Mouse (Mus musculus) lung, embryonic 14.5 days (tissue): ENCODE data around the gene Prickle1. TPM values are rescaled to one million over a fixed set of nuclear protein-coding genes. Genes with fewer than 3 reads are reported as not detected.

ENCODE experiments used
- ATAC-seq: fragments of 200-750 bp; cut with Nextera tagmentation; 2 replicates; pipeline ENCODE4 v1.8.0; 2017; ENCODE audit warnings: mild to moderate bottlenecking, moderate TSS enrichment, moderate library complexity; ENCODE audit not compliant: insufficient read depth
- DNase-seq: peaks from one replicate; pipeline ENCODE4 v3.0.0-alpha.2; 2015
- H3K27ac ChIP-seq: fragments of 300-500 bp; sonication (generic); 2 replicates; pipeline ENCODE4 v1.5.1; 2014; ENCODE audit warnings: low read depth, mild to moderate bottlenecking, moderate library complexity
- H3K27me3 ChIP-seq: fragments of 300-500 bp; sonication (generic); 2 replicates; pipeline ENCODE4 v1.6.1; 2014; ENCODE audit warnings: low read length, control low read depth; ENCODE audit not compliant: insufficient read depth
- H3K36me3 ChIP-seq: fragments of 300-500 bp; sonication (generic); 2 replicates; pipeline ENCODE4 v1.6.1; 2014; ENCODE audit warnings: control low read depth; ENCODE audit not compliant: insufficient read depth
- H3K4me1 ChIP-seq: fragments of 300-500 bp; sonication (generic); 2 replicates; pipeline ENCODE4 v1.6.1; 2014; ENCODE audit warnings: antibody characterized with exemption, control low read depth; ENCODE audit not compliant: insufficient read depth
- H3K4me2 ChIP-seq: fragments of 300-500 bp; sonication (generic); 2 replicates; pipeline ENCODE4 v1.6.1; 2014; ENCODE audit warnings: mild to moderate bottlenecking
- H3K4me3 ChIP-seq: fragments of 300-500 bp; sonication (generic); 2 replicates; pipeline ENCODE4 v1.5.1; 2014; ENCODE audit warnings: low read depth, low read length
- H3K9ac ChIP-seq: fragments of 300-500 bp; sonication (generic); 2 replicates; pipeline ENCODE4 v1.6.1; 2014
- H3K9me3 ChIP-seq: fragments of 300-500 bp; sonication (generic); 2 replicates; pipeline ENCODE4 v1.6.1; 2016; ENCODE audit warnings: low read depth, low read length, control low read depth
- CTCF ChIP-seq: IDR thresholded peaks from 2 replicates; pipeline ENCODE4 v1.5.1; 2016; ENCODE audit warnings: antibody characterized with exemption, low read depth
- WGBS: fragments of 180-500 bp; shearing (Covaris S2); extraction: QIAGEN DNeasy Blood & Tissue Kit; methylation state at CpG from one replicate; pipeline ENCODE4 v1.1.7; 2014; 5-methylcytosine and 5-hydroxymethylcytosine counted together
- polyA plus RNA-seq: library from polyadenylated mRNA; unstranded; fragments of >200 nt; fragmentation: Nextera tagmentation; extraction: Ambion mirVana; gene quantifications from 2 replicates; pipeline ENCODE4 v1.2.1, GENCODE M21; 2014

Prickle1 gene
- polyA plus RNA-seq, 1 experiment from 2014 or later: 22.7 TPM

- Histone ChIP-seq H3K27ac (peak overlapping the region; percentile 94), H3K4me3 (peak overlapping the region; percentile 73), H3K27me3 (no peaks in the 10 kb centered on the region), H3K4me2 (peak overlapping the region; percentile 94), H3K9me3 (no peaks in the 10 kb centered on the region), H3K4me1 (peaks cover 18% of the 10 kb centered on the region), H3K9ac (peak overlapping the region; percentile 74), H3K36me3 (no peaks in the 10 kb centered on the region)
- peak; percentile 76 for TF ChIP-seq CTCF
- WGBS: under 1% methylated on average over 72 of the region's 85 CpGs
- peak; percentile 85 for DNase-seq
- ATAC-seq: peak; percentile 89
Measured at GRCm38 (mm10) chr15:93518941-93519835, 76.5 kb downstream of the Prickle1 start.

GRCm38 (mm10) chr15:93518143-93518902 lies 77.4 kb downstream of the Prickle1 start:
- peaks cover 14% of the 10 kb centered on the region for H3K4me1 ChIP-seq
- DNase-seq: peak; percentile 86
- no peaks in the 10 kb centered on the region for H3K9me3 ChIP-seq
- H3K27me3 ChIP-seq: no peaks in the 10 kb centered on the region
- H3K9ac ChIP-seq: peak overlapping the region; percentile 74
- TF ChIP-seq CTCF: no peak
- peak overlapping the region; percentile 73 for H3K4me3 ChIP-seq
- WGBS: 3% methylated on average over 23 of the region's 23 CpGs
- no peaks in the 10 kb centered on the region for H3K36me3 ChIP-seq
- peak; percentile 41; the same call in 1 of the 2 replicates for ATAC-seq
- peak overlapping the region; percentile 94 for H3K27ac ChIP-seq
- peak overlapping the region; percentile 94 for H3K4me2 ChIP-seq

GRCm38 (mm10) chr15:93517022-93517565 lies 78.6 kb downstream of the Prickle1 start:
- Histone ChIP-seq H3K27me3 (no peaks in the 10 kb centered on the region), H3K4me3 (peak overlapping the region; percentile 73; the same call in 1 of the 2 replicates), H3K9me3 (no peaks in the 10 kb centered on the region), H3K27ac (no peak overlapping the region), H3K4me2 (peak overlapping the region; percentile 94), H3K4me1 (peaks cover 20% of the 10 kb centered on the region), H3K36me3 (0 out of 2 replicates have a peak, but pooled peaks cover 2% of the 10 kb centered on the region), H3K9ac (no peak overlapping the region)
- ATAC-seq: no peak
- TF ChIP-seq CTCF: no peak
- DNase-seq: peak; percentile 53
- WGBS: 68% methylated on average over 11 of the region's 11 CpGs

GRCm38 (mm10) chr15:93515316-93515715 lies 80.4 kb downstream of the Prickle1 start:
- Histone ChIP-seq H3K4me3 (no peak overlapping the region), H3K9ac (no peak overlapping the region), H3K36me3 (0 out of 2 replicates have a peak, but pooled peaks cover 2% of the 10 kb centered on the region)

GRCm38 (mm10) chr15:93513939-93514341 lies 81.8 kb downstream of the Prickle1 start:
- DNase-seq: no peak
- TF ChIP-seq CTCF: no peak
- H3K4me2 ChIP-seq: peak overlapping the region; percentile 14; the same call in 1 of the 2 replicates
- no peak overlapping the region for H3K4me3 ChIP-seq
- peaks cover 11% of the 10 kb centered on the region; the same call in 1 of the 2 replicates for H3K4me1 ChIP-seq
- peaks cover 10% of the 10 kb centered on the region for H3K36me3 ChIP-seq
- no peaks in the 10 kb centered on the region for H3K27me3 ChIP-seq
- H3K9me3 ChIP-seq: no peaks in the 10 kb centered on the region
- WGBS: 16% methylated on average over 10 of the region's 10 CpGs
- no peak for ATAC-seq
- H3K9ac ChIP-seq: no peak overlapping the region
- H3K27ac ChIP-seq: no peak overlapping the region

More at GRCm38 (mm10) chr15:93515316-93515715, 80.4 kb downstream of the Prickle1 start:
- DNase-seq (no peak), ATAC-seq (no peak)
- H3K9me3 ChIP-seq: no peaks in the 10 kb centered on the region
- peaks cover 11% of the 10 kb centered on the region; the same call in 1 of the 2 replicates for H3K4me1 ChIP-seq
- WGBS: 71% methylated on average over 9 of the region's 9 CpGs
- H3K4me2 ChIP-seq: no peak overlapping the region
- no peak overlapping the region for H3K27ac ChIP-seq
- no peaks in the 10 kb centered on the region for H3K27me3 ChIP-seq
- TF ChIP-seq CTCF: no peak

- Histone ChIP-seq H3K4me3 (no peak overlapping the region), H3K4me1 (peaks cover 11% of the 10 kb centered on the region; the same call in 1 of the 2 replicates), H3K27me3 (no peaks in the 10 kb centered on the region), H3K9me3 (no peaks in the 10 kb centered on the region), H3K9ac (no peak overlapping the region; the same call in 1 of the 2 replicates), H3K27ac (no peak overlapping the region), H3K4me2 (no peak overlapping the region), H3K36me3 (peaks cover 25% of the 10 kb centered on the region)
- DNase-seq: peak; percentile 28
- 34% methylated on average over 9 of the region's 9 CpGs for WGBS
- no peak for TF ChIP-seq CTCF
- no peak for ATAC-seq
Measured at GRCm38 (mm10) chr15:93512437-93512836, 83.3 kb downstream of the Prickle1 start.
